Mouse (Mus musculus) kidney, embryonic 14.5 days (tissue): ENCODE measurements around the gene Cmklr1. TPM values are rescaled to one million over a fixed set of nuclear protein-coding genes. Genes with fewer than 3 reads are reported as not detected.

ENCODE experiments used
- ATAC-seq: fragments of 200-750 bp; cut with Nextera tagmentation; 2 replicates; pipeline ENCODE4 v1.8.0; 2017; ENCODE audit warnings: moderate number of reproducible peaks, mild to moderate bottlenecking, moderate TSS enrichment, moderate library complexity; ENCODE audit not compliant: low FRiP score, low TSS enrichment
- H3K27ac ChIP-seq: fragments of 300-500 bp; sonication (generic); 2 replicates; pipeline ENCODE4 v1.5.1; 2014; ENCODE audit warnings: low read depth, mild to moderate bottlenecking, low read length, moderate library complexity, mixed read lengths
- H3K27me3 ChIP-seq: fragments of 300-500 bp; sonication (generic); 2 replicates; pipeline ENCODE4 v1.6.1; 2014; ENCODE audit warnings: mild to moderate bottlenecking, low read length; ENCODE audit not compliant: control insufficient read depth, insufficient read depth
- H3K36me3 ChIP-seq: fragments of 300-500 bp; sonication (generic); 2 replicates; pipeline ENCODE4 v1.6.1; 2014; ENCODE audit warnings: low read length, mixed read lengths; ENCODE audit not compliant: control insufficient read depth, insufficient read depth
- H3K4me1 ChIP-seq: fragments of 300-500 bp; sonication (generic); 2 replicates; pipeline ENCODE4 v1.6.1; 2014; ENCODE audit warnings: low read length, mixed read lengths; ENCODE audit not compliant: control insufficient read depth, insufficient read depth
- H3K4me2 ChIP-seq: fragments of 300-500 bp; sonication (generic); replicated peaks from 2 replicates; pipeline ENCODE4 v1.6.1; 2014; ENCODE audit warnings: low read depth, mild to moderate bottlenecking, low read length
- H3K4me3 ChIP-seq: fragments of 300-500 bp; sonication (generic); 2 replicates; pipeline ENCODE4 v1.5.1; 2014; ENCODE audit warnings: mild to moderate bottlenecking, low read length
- H3K9ac ChIP-seq: fragments of 300-500 bp; sonication (generic); 2 replicates; pipeline ENCODE4 v1.6.1; 2014; ENCODE audit warnings: low read depth, mild to moderate bottlenecking, low read length, moderate library complexity
- H3K9me3 ChIP-seq: fragments of 300-500 bp; sonication (generic); 2 replicates; pipeline ENCODE4 v1.6.1; 2016; ENCODE audit warnings: low read length; ENCODE audit not compliant: control insufficient read depth
- WGBS: fragments of 180-500 bp; shearing (Covaris S2); extraction: QIAGEN DNeasy Blood & Tissue Kit; methylation state at CpG from one replicate; pipeline ENCODE4 v1.1.7; 2014; 5-methylcytosine and 5-hydroxymethylcytosine counted together
- polyA plus RNA-seq: library from polyadenylated mRNA; unstranded; fragments of >200 nt; fragmentation: Nextera tagmentation; extraction: Ambion mirVana; gene quantifications from 2 replicates; pipeline ENCODE4 v1.2.1, GENCODE M21; 2014

The Cmklr1 gene
- polyA plus RNA-seq, 1 experiment from 2014 or later = 3.6 TPM

DNA sequence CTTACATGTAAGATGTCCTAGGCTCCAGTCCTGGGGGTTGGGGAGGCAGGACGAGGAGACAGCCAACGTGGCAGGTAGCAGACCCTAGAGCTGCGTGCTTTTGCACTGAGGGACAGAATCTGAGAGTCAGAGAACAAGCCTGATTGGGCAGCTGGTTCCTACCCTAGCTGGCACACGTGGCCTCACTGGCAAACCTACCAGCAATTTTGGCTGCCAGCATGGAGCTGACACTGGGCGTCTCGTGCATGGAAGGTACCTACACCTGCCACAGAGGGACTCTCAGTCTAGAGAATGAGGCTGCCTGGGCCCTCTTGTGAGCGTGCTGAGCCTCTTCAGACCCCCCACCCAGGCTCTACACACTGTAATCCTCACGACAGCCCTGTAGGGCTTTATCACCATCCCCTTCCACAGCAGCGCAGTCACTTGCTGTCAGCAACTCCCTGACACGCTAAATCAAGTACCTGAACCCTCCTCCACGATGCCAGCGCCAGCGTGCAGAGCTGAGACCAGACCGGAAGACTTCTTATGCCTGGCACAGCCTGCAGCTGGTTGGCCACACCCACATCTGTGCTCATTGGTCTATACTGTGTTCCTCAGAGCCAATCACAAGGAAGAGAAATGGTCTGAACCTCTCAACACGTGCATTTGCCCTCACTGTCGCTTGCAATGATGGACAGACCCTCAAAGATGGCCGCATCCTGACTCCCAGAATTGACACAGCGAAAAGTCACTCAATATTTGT is 6.9 kb downstream of the Cmklr1 start:
- H3K27ac ChIP-seq = no peak overlapping the region
- no peaks in the 10 kb centered on the region for H3K27me3 ChIP-seq
- H3K9me3 ChIP-seq = no peaks in the 10 kb centered on the region
- 51% methylated on average over 18 of the region's 18 CpGs for WGBS
- 0 out of 2 replicates have a peak overlapping the region, but pooled peaks have one; percentile 18 for H3K9ac ChIP-seq
- peak; percentile 85 for ATAC-seq
- peak overlapping the region; percentile 15 for H3K4me2 ChIP-seq
- H3K4me1 ChIP-seq = 0 out of 2 replicates have a peak, but pooled peaks cover 3% of the 10 kb centered on the region
- H3K4me3 ChIP-seq = no peak overlapping the region; the same call in 1 of the 2 replicates
- H3K36me3 ChIP-seq = no peaks in the 10 kb centered on the region

DNA sequence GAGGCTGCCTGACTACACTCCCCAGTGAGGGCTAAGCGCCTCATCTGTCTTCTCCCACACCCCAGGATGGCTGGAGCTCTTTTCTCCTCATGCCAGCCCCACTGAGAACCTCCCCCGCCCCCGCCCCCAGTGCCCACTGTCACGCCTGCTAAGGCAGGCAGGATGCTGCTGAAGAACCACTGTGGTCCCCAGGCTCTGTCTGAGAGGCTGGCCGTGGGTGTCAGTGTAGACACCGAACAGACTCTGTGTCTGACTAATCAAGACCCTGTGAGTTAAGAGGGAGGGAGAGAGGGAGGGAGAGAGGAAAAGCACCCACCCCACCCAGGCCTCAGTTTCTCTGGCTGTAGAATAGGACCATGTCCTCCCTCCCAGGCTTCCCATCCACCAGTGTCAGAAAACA is 9.2 kb downstream of the Cmklr1 start:
- no peaks in the 10 kb centered on the region for H3K9me3 ChIP-seq
- no peak overlapping the region for H3K4me3 ChIP-seq
- no peaks in the 10 kb centered on the region for H3K36me3 ChIP-seq
- H3K4me1 ChIP-seq = 0 out of 2 replicates have a peak, but pooled peaks cover 3% of the 10 kb centered on the region
- H3K4me2 ChIP-seq = no peak overlapping the region
- H3K27ac ChIP-seq = no peak overlapping the region
- H3K27me3 ChIP-seq = no peaks in the 10 kb centered on the region
- no peak overlapping the region for H3K9ac ChIP-seq
- no peak for ATAC-seq
- WGBS = 62% methylated on average over 6 of the region's 6 CpGs

DNA sequence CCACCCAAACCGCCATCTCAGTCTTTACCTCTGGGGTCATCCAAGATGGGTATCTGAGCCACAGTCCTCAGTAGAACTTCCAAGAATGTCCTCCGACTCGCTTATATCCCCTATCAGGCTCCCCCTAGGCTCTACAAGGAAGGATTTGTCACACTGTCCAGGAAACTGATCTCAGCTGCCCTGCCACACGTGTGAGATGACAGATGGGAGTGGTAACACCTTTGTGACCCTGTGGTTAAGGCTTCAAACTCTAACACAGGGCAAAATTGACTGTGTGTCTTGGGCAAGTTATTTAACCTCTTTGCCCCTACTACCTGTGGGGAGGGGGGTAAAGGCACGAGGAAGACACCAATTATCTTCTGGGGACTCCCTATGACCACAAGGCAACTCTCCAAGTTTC is 11.1 kb downstream of the Cmklr1 start:
- H3K9ac ChIP-seq = no peak overlapping the region
- H3K36me3 ChIP-seq = no peaks in the 10 kb centered on the region
- WGBS = 57% methylated on average over 5 of the region's 5 CpGs
- no peaks in the 10 kb centered on the region for H3K9me3 ChIP-seq
- H3K27ac ChIP-seq = no peak overlapping the region
- no peaks in the 10 kb centered on the region for H3K27me3 ChIP-seq
- H3K4me2 ChIP-seq = no peak overlapping the region
- no peak overlapping the region for H3K4me3 ChIP-seq
- peaks cover 11% of the 10 kb centered on the region for H3K4me1 ChIP-seq
- no peak for ATAC-seq

DNA sequence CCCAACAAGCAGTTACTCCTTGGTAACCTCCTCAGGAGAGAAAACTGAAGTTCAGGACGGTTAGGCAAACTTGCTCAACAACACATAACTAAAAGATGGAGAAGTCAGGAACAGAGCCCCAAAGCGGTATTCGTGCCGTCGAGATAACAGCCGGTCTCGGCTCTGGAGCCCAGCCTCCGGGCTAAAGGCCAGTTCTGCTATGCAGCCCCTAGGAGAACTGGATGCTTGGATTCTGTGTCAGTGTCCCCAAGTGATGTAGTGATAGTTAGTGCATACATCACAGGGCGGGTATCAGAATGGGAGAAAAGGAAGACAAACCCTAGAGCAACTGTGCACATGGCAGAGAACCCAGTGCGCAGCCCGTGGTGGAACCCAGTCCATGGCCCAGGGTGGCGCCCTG is 12.2 kb downstream of the Cmklr1 start:
- Histone ChIP-seq H3K9ac (no peak overlapping the region), H3K27me3 (no peaks in the 10 kb centered on the region), H3K4me1 (peaks cover 17% of the 10 kb centered on the region), H3K36me3 (no peaks in the 10 kb centered on the region), H3K27ac (no peak overlapping the region), H3K4me3 (no peak overlapping the region), H3K4me2 (no peak overlapping the region), H3K9me3 (no peaks in the 10 kb centered on the region)
- ATAC-seq = no peak
- 73% methylated on average over 12 of the region's 12 CpGs for WGBS

DNA sequence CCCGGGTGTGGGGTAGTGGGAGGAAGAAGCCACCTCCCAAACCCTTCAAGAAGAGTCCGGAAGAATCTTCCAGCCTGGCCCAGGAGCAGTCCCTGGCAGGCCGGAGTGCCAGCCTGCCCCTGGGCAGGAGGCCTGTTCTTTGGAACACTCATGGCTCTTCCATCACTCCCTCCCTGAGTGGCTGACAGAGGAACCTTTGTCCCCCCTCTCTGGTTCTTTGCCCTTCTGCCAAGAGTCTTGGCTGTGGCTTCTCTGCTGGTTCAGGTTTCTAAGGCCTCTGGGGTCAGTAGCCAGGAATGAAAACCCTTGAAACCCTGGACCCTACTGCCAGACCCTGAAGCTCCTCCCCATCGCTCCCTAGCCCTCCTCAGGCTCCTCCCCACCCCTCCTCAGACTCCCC is 12.6 kb downstream of the Cmklr1 start:
- 63% methylated on average over 4 of the region's 4 CpGs for WGBS
- no peaks in the 10 kb centered on the region for H3K9me3 ChIP-seq
- H3K4me1 ChIP-seq = peaks cover 21% of the 10 kb centered on the region
- no peak overlapping the region for H3K4me2 ChIP-seq
- no peaks in the 10 kb centered on the region for H3K27me3 ChIP-seq
- no peak overlapping the region for H3K4me3 ChIP-seq
- no peak overlapping the region for H3K27ac ChIP-seq
- no peak overlapping the region for H3K9ac ChIP-seq
- no peak for ATAC-seq
- H3K36me3 ChIP-seq = no peaks in the 10 kb centered on the region

DNA sequence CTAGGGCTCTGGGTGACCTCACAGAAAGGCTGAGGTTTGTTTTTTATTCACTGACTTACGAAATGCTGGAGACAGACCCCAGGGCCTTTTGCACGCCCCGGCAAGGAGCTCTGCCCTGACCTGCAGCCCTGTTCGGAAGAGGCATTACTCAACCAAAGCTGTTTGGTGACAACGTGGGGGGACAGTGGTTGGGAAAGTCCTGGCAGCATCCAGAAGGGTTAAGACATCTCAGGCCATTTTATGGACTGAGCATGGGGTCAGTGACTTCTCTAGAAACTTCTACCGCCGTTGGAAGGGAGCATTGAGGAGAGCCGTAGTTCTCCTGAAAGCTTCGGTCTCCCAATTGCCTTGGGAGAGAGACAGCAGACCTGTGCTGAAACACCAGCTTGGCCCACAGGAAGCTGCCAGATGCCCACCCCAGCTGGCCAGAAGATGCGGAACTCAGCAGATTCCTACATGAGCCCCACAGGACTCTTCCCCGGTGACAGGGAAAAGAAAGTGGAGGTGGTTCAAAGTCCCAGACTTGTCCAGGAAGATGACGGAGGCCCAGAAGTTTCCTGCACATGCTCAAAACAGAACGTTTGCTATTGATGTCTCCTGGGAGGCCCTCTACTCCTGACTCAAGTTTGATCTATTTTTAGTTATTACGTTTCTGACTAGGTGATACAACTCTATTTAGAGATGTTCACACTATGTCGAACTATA is 14.2 kb downstream of the Cmklr1 start:
- no peak overlapping the region for H3K9ac ChIP-seq
- peaks cover 24% of the 10 kb centered on the region for H3K4me1 ChIP-seq
- no peak overlapping the region for H3K27ac ChIP-seq
- WGBS = 72% methylated on average over 15 of the region's 15 CpGs
- ATAC-seq = no peak
- H3K27me3 ChIP-seq = no peaks in the 10 kb centered on the region
- no peaks in the 10 kb centered on the region for H3K36me3 ChIP-seq
- no peaks in the 10 kb centered on the region for H3K9me3 ChIP-seq
- no peak overlapping the region for H3K4me3 ChIP-seq
- no peak overlapping the region for H3K4me2 ChIP-seq

DNA sequence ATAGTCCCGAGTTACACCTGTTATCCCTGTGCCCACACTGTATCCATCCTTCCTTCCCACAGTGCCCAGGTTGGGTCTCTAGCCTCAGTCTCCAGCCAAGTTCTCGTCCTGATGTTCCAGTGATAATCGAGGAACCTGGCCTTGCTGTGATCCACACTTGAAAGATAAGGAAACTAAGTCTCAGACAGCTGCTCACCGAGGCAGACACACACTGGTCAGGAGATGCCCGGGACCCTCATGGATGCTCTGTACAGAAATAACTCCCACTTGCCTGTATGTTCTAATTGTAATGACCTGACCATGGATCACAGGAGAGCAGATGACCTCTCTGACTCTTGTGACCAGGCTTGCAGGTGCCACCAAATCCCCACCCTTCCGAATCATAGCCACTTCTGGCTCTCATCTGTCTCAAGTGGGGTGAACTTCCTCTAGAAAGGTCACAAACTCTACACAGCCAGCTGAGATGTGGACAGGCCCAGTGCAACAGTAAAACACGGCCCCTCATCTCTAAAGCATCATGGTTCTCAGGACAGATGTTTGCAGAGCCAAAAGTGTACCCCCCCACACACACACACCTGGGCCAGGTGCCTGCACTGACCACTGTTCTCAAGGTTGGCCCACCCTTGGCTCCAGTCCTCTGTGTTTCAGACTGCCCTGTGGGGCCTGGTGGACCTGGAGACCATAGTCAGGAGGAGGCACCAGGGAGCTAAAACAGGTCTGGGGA is 15.2 kb downstream of the Cmklr1 start:
- Histone ChIP-seq H3K4me1 (peaks cover 24% of the 10 kb centered on the region), H3K4me3 (no peak overlapping the region), H3K36me3 (no peaks in the 10 kb centered on the region), H3K4me2 (no peak overlapping the region), H3K27me3 (no peaks in the 10 kb centered on the region), H3K9me3 (no peaks in the 10 kb centered on the region), H3K27ac (no peak overlapping the region), H3K9ac (no peak overlapping the region)
- 79% methylated on average over 7 of the region's 7 CpGs for WGBS
- ATAC-seq = no peak

DNA sequence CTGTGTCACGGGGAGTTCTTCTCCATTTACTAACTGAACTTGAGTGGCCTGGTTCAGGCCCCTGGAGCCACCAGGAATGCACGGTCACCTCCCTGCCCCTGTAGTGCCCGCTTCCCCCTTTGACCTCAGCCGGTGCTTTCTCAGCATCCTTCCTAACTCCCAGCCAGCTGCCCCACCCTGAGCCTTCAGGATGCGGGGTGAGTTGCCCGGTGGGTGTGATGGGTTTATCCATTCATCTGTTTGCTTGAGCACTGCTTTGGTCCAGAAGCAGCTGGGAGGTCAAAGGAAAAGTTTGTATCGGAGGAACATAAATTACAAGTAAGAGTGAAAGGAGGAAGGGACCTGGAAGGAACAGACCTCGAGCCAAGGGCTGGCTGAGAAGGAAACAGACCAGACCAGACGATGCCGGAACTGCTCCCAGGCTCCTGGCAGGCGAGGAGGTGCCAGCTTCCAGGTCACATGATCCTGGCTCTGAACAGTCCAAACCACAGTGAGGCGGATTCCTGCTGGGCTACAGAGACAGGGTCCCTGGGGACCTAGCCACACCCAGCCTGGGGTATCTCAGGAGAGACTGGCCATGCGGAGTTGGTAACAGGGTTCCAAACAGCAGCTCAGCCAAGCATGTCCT is 16.1 kb downstream of the Cmklr1 start:
- Histone ChIP-seq H3K27ac (peak overlapping the region; percentile 57), H3K4me2 (no peak overlapping the region), H3K36me3 (no peaks in the 10 kb centered on the region), H3K9ac (no peak overlapping the region; the same call in 1 of the 2 replicates), H3K4me3 (no peak overlapping the region), H3K27me3 (no peaks in the 10 kb centered on the region), H3K4me1 (peaks cover 30% of the 10 kb centered on the region), H3K9me3 (no peaks in the 10 kb centered on the region)
- WGBS = 27% methylated on average over 13 of the region's 13 CpGs
- 0 out of 2 replicates have a peak, but pooled peaks have one; percentile 50 for ATAC-seq
